Mouse (Mus musculus): Measurements from ENCODE around the gene Olfr780.
"Not testable (repeated sequence)": the region's sequence is repeated elsewhere in the genome, so short reads cannot be mapped to it uniquely, and the experiment has no call there.

Olfr780 gene

GRCm38 (mm10) chr10:129317817-129318216 lies at the start of gene Olfr780:
Gene Olfr780, plus strand, starts transcription at chr10:129318117.
- no peak for DNase-seq (ENCODE audit: low read depth, low spot score)

DNA sequence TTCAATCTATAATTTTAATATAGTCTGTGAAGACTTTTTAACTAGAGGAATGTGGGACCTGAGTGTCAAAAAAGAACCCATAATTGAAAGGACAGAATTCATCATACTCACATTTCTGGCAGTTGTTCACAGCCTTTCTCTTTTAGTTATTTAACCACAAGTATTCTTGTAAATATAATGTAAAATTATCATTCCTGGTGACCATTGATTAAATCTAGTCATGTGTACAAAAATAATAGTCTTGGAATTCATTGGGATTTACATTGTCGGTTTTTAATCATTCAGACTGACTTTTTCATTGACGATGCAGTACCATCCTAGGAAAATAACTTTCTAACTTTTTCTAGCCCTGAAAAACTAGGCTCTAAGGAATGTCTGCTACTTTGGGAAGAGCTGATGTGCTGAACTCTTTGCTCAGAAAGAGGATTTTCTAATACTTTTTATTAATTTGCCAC lies 46.8 kb upstream of the Olfr780 start, which contains the start of gene Olfr777:
Gene Olfr777, minus strand, starts transcription at position 405 of the 455 bp plus-strand sequence.
- DNase-seq (ENCODE audit: low read depth, low spot score): no peak

GRCm38 (mm10) chr10:129312973-129313372 lies 4.9 kb upstream of the Olfr780 start:
- DNase-seq (ENCODE audit: low read depth, low spot score): not testable (repeated sequence)

- DNase-seq (ENCODE audit: low read depth, low spot score): not testable (repeated sequence)
These were observed 4.4 kb upstream of the Olfr780 start for GRCm38 (mm10) chr10:129313521-129313920.

- no peak for DNase-seq (ENCODE audit: low read depth, low spot score)
These were observed 10.6 kb downstream of the Olfr780 start, which contains the start of gene Olfr781 for GRCm38 (mm10) chr10:129328554-129328953. Gene Olfr781, plus strand, starts transcription at chr10:129328854.

GRCm38 (mm10) chr10:129348550-129348949 lies 30.6 kb downstream of the Olfr780 start, which contains the start of gene Olfr782:
Gene Olfr782, plus strand, starts transcription at chr10:129348850.
- no peak for DNase-seq (ENCODE audit: low read depth, low spot score)

- not testable (repeated sequence) for DNase-seq (ENCODE audit: low read depth, low spot score)
These were observed 34.6 kb downstream of the Olfr780 start for GRCm38 (mm10) chr10:129352475-129352874.

GRCm38 (mm10) chr10:129356496-129356895 lies 38.6 kb downstream of the Olfr780 start:
- DNase-seq (ENCODE audit: low read depth, low spot score): not testable (repeated sequence)

DNA sequence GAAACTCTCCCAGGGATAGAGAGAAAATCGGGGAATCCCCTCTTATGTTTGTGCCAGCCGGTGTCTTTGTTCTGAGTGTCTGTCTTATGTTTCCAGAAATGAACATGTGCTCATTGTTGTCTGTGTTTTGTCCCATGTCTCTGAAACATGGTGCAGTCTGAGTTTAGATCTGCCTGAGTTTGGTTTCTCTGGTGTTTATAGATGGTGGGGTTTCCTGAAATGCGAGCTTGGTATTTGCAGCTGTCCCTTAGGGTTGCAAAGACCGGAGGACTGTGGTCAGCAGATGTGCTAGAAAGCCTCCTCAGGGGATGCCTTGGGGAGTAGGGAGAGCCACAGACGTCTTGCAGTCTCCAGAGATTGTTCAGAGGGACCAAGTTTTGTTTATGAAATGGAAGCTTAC lies 39.4 kb downstream of the Olfr780 start:
- no peak for DNase-seq (ENCODE audit: low read depth, low spot score)

Data from forelimb bud, embryonic 11.5 days (tissue).